Mouse (Mus musculus): Measurements from ENCODE around the gene Caml. TPM values are rescaled to one million over a fixed set of nuclear protein-coding genes. Genes with fewer than 3 reads are reported as not detected.
"Not testable (repeated sequence)": the region's sequence is repeated elsewhere in the genome, so short reads cannot be mapped to it uniquely, and the experiment has no call there.

Gene Caml
- polyA plus RNA-seq, 1 experiment from 2014 or later = 99.3 TPM

GRCm38 (mm10) chr13:55636185-55636983 is 13.6 kb downstream of the Caml start:
- Histone ChIP-seq H3K9me3 (ENCODE audit: control insufficient read depth, low read length) (no peaks in the 10 kb centered on the region), H3K9ac (replicated peaks; ENCODE audit: low read length) (no peak overlapping the region), H3K4me1 (ENCODE audit: control insufficient read depth, insufficient read depth, low read length) (peaks cover 9% of the 10 kb centered on the region), H3K27ac (replicated peaks; ENCODE audit: low read depth, low read length) (no peak overlapping the region), H3K36me3 (ENCODE audit: control insufficient read depth, insufficient read depth, low read length) (peaks cover 51% of the 10 kb centered on the region), H3K27me3 (ENCODE audit: control insufficient read depth, insufficient read depth, low read length) (no peaks in the 10 kb centered on the region), H3K4me3 (replicated peaks; ENCODE audit: low read depth, low read length) (no peak overlapping the region; the same call in 1 of the 2 replicates), H3K4me2 (ENCODE audit: low read length) (peak overlapping the region; percentile 72)
- 92% methylated on average over 14 of the region's 14 CpGs for WGBS
- no peak for ATAC-seq (ENCODE audit: low FRiP score, low TSS enrichment)
- no peak for DNase-seq

GRCm38 (mm10) chr13:55640480-55640879 is 17.7 kb downstream of the Caml start:
- not testable (repeated sequence) for H3K4me3 ChIP-seq (replicated peaks; ENCODE audit: low read depth, low read length); H3K9ac ChIP-seq (replicated peaks; ENCODE audit: low read length); H3K4me1 ChIP-seq (ENCODE audit: control insufficient read depth, insufficient read depth, low read length); ATAC-seq (ENCODE audit: low FRiP score, low TSS enrichment); H3K27ac ChIP-seq (replicated peaks; ENCODE audit: low read depth, low read length); H3K9me3 ChIP-seq (ENCODE audit: control insufficient read depth, low read length); H3K4me2 ChIP-seq (ENCODE audit: low read length); H3K27me3 ChIP-seq (ENCODE audit: control insufficient read depth, insufficient read depth, low read length)
- WGBS = 54% methylated on average over 8 of the region's 8 CpGs
- H3K36me3 ChIP-seq (ENCODE audit: control insufficient read depth, insufficient read depth, low read length) = peaks cover 51% of the 10 kb centered on the region
- DNase-seq = peak; percentile 85

GRCm38 (mm10) chr13:55644525-55644924 is 21.7 kb downstream of the Caml start:
- DNase-seq (peak; percentile 67), ATAC-seq (ENCODE audit: low FRiP score, low TSS enrichment) (no peak)
- no peaks in the 10 kb centered on the region for H3K4me1 ChIP-seq (ENCODE audit: control insufficient read depth, insufficient read depth, low read length)
- 85% methylated on average over 2 of the region's 2 CpGs for whole genome bisulfite sequencing
- no peaks in the 10 kb centered on the region for H3K9me3 ChIP-seq (ENCODE audit: control insufficient read depth, low read length)
- H3K9ac ChIP-seq (replicated peaks; ENCODE audit: low read length) = no peak overlapping the region
- H3K27ac ChIP-seq (replicated peaks; ENCODE audit: low read depth, low read length) = no peak overlapping the region
- peaks cover 74% of the 10 kb centered on the region for H3K36me3 ChIP-seq (ENCODE audit: control insufficient read depth, insufficient read depth, low read length)
- H3K27me3 ChIP-seq (ENCODE audit: control insufficient read depth, insufficient read depth, low read length) = no peaks in the 10 kb centered on the region
- H3K4me3 ChIP-seq (replicated peaks; ENCODE audit: low read depth, low read length) = no peak overlapping the region
- H3K4me2 ChIP-seq (ENCODE audit: low read length) = no peak overlapping the region

DNA sequence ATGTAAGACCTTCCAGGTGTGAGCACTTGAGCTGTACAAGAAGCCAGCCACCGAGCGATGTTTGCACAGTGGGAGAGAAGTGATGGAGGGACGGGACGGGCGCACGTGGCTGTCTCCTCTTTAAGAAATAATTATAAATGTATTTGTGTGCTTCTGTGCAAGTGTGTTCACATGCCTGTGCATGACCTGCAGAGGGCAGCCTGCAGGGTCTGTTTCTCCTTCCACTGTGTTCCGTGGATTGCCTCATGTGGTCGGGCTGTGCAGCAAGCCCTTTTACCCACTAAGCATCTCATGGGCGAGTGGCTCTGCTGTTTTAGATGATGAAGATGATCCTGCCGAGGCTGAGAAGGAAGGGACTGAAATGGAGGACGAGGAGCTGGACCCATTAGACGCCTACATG is 27.3 kb downstream of the Caml start:
- Histone ChIP-seq H3K9me3 (ENCODE audit: control insufficient read depth, low read length) (no peaks in the 10 kb centered on the region), H3K27me3 (ENCODE audit: control insufficient read depth, insufficient read depth, low read length) (no peaks in the 10 kb centered on the region), H3K4me2 (ENCODE audit: low read length) (no peak overlapping the region), H3K9ac (replicated peaks; ENCODE audit: low read length) (no peak overlapping the region), H3K27ac (replicated peaks; ENCODE audit: low read depth, low read length) (no peak overlapping the region), H3K4me1 (ENCODE audit: control insufficient read depth, insufficient read depth, low read length) (no peaks in the 10 kb centered on the region), H3K4me3 (replicated peaks; ENCODE audit: low read depth, low read length) (no peak overlapping the region), H3K36me3 (ENCODE audit: control insufficient read depth, insufficient read depth, low read length) (peaks cover 98% of the 10 kb centered on the region)
- ATAC-seq (ENCODE audit: low FRiP score, low TSS enrichment) (no peak), DNase-seq (peak; percentile 13)
- WGBS = 91% methylated on average over 12 of the region's 12 CpGs

DNA sequence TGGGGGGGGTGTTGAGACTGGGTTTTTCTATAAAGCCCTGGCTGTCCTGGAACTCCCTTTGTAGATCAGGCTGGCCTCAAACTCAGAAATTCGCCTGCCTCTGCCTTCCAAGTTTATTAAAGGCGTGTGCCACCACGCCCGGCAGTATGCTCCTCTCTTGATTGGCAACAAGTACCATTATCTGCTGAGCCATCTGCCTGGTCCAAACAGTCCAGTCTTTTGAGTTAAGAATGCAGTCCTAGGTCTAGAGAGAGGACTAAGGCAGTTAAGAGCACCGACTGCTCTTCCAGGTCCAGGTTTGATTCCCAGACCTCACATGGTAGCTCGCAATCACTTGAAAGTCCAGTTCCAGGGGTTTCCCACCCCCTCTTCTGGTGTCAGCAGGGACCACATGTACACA is 28.2 kb downstream of the Caml start:
- H3K9me3 ChIP-seq (ENCODE audit: control insufficient read depth, low read length) = no peaks in the 10 kb centered on the region
- H3K4me1 ChIP-seq (ENCODE audit: control insufficient read depth, insufficient read depth, low read length) = no peaks in the 10 kb centered on the region
- H3K9ac ChIP-seq (replicated peaks; ENCODE audit: low read length) = no peak overlapping the region
- DNase-seq (no peak), ATAC-seq (ENCODE audit: low FRiP score, low TSS enrichment) (no peak)
- H3K4me3 ChIP-seq (replicated peaks; ENCODE audit: low read depth, low read length) = no peak overlapping the region
- peaks cover 99% of the 10 kb centered on the region for H3K36me3 ChIP-seq (ENCODE audit: control insufficient read depth, insufficient read depth, low read length)
- no peak overlapping the region for H3K4me2 ChIP-seq (ENCODE audit: low read length)
- no peak overlapping the region for H3K27ac ChIP-seq (replicated peaks; ENCODE audit: low read depth, low read length)
- WGBS = 93% methylated on average over 6 of the region's 6 CpGs
- no peaks in the 10 kb centered on the region for H3K27me3 ChIP-seq (ENCODE audit: control insufficient read depth, insufficient read depth, low read length)

GRCm38 (mm10) chr13:55668550-55668949 is 45.7 kb downstream of the Caml start:
- Histone ChIP-seq H3K27me3 (ENCODE audit: control insufficient read depth, insufficient read depth, low read length) (no peaks in the 10 kb centered on the region), H3K4me2 (ENCODE audit: low read length) (no peak overlapping the region), H3K9ac (replicated peaks; ENCODE audit: low read length) (no peak overlapping the region), H3K36me3 (ENCODE audit: control insufficient read depth, insufficient read depth, low read length) (peaks cover 93% of the 10 kb centered on the region), H3K4me3 (replicated peaks; ENCODE audit: low read depth, low read length) (no peak overlapping the region), H3K27ac (replicated peaks; ENCODE audit: low read depth, low read length) (no peak overlapping the region), H3K9me3 (ENCODE audit: control insufficient read depth, low read length) (no peaks in the 10 kb centered on the region), H3K4me1 (ENCODE audit: control insufficient read depth, insufficient read depth, low read length) (no peaks in the 10 kb centered on the region)
- 86% methylated on average over 6 of the region's 6 CpGs for WGBS
- ATAC-seq (ENCODE audit: low FRiP score, low TSS enrichment) (no peak), DNase-seq (peak; percentile 64)

DNA sequence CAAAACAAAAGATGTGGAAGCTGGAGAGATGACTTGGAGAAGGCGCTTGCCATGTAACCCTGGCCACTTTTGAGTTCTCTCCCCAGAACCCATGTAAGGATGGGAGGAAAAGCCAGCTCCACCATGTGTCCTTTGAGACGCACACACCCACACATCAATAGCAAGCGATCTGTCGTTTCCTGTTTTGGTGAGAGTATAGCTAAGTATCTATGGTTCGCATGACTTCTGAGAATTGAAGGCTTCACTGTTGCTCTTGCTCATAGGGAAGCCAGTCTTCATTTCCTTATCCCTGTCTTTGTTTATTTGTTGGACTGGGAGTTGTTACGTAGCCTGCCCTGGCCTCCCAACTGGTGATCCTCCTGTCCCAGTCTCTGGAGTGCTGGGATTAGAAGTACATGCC is 49.9 kb downstream of the Caml start:
- ATAC-seq (ENCODE audit: low FRiP score, low TSS enrichment) = no peak
- peaks cover 87% of the 10 kb centered on the region for H3K36me3 ChIP-seq (ENCODE audit: control insufficient read depth, insufficient read depth, low read length)

GRCm38 (mm10) chr13:55677364-55677763 is 54.6 kb downstream of the Caml start:
- ATAC-seq (ENCODE audit: low FRiP score, low TSS enrichment) (no peak), DNase-seq (no peak)
- Histone ChIP-seq H3K36me3 (ENCODE audit: control insufficient read depth, insufficient read depth, low read length) (peaks cover 89% of the 10 kb centered on the region), H3K4me2 (ENCODE audit: low read length) (no peak overlapping the region), H3K4me3 (replicated peaks; ENCODE audit: low read depth, low read length) (no peak overlapping the region), H3K4me1 (ENCODE audit: control insufficient read depth, insufficient read depth, low read length) (no peaks in the 10 kb centered on the region), H3K27ac (replicated peaks; ENCODE audit: low read depth, low read length) (no peak overlapping the region), H3K9ac (replicated peaks; ENCODE audit: low read length) (no peak overlapping the region), H3K9me3 (ENCODE audit: control insufficient read depth, low read length) (no peaks in the 10 kb centered on the region), H3K27me3 (ENCODE audit: control insufficient read depth, insufficient read depth, low read length) (no peaks in the 10 kb centered on the region)
- 88% methylated on average over 8 of the region's 8 CpGs for WGBS

More for the DNA sequence above, 49.9 kb downstream of the Caml start:
- no peak overlapping the region for H3K9ac ChIP-seq (replicated peaks; ENCODE audit: low read length)
- H3K27ac ChIP-seq (replicated peaks; ENCODE audit: low read depth, low read length) = no peak overlapping the region
- H3K9me3 ChIP-seq (ENCODE audit: control insufficient read depth, low read length) = no peaks in the 10 kb centered on the region
- 91% methylated on average over 6 of the region's 6 CpGs for WGBS
- no peak for DNase-seq
- no peaks in the 10 kb centered on the region for H3K4me1 ChIP-seq (ENCODE audit: control insufficient read depth, insufficient read depth, low read length)
- H3K4me3 ChIP-seq (replicated peaks; ENCODE audit: low read depth, low read length) = no peak overlapping the region
- no peak overlapping the region for H3K4me2 ChIP-seq (ENCODE audit: low read length)
- no peaks in the 10 kb centered on the region for H3K27me3 ChIP-seq (ENCODE audit: control insufficient read depth, insufficient read depth, low read length)

Measured in midbrain, embryonic 14.5 days (tissue).